Mouse (Mus musculus) limb, embryonic 15.5 days (tissue): ENCODE data around the gene Hyls1. TPM values are rescaled to one million over a fixed set of nuclear protein-coding genes. Genes with fewer than 3 reads are reported as not detected.

Experiments
- ATAC-seq: fragments of 200-750 bp; cut with Nextera tagmentation; 2 replicates; pipeline ENCODE4 v1.8.0; 2017; ENCODE audit warnings: low read depth, moderate TSS enrichment; ENCODE audit not compliant: insufficient number of reproducible peaks, low FRiP score, low TSS enrichment
- H3K27ac ChIP-seq: fragments of 300-500 bp; sonication (generic); 2 replicates; pipeline ENCODE4 v1.5.1; 2015; ENCODE audit warnings: moderate library complexity, mild to moderate bottlenecking, inconsistent platforms
- H3K27me3 ChIP-seq: fragments of 300-500 bp; sonication (generic); 2 replicates; pipeline ENCODE4 v1.6.1; 2015; ENCODE audit warnings: inconsistent platforms
- H3K36me3 ChIP-seq: fragments of 300-500 bp; sonication (generic); 2 replicates; pipeline ENCODE4 v1.6.1; 2015; ENCODE audit warnings: inconsistent platforms
- H3K4me1 ChIP-seq: fragments of 300-500 bp; sonication (generic); 2 replicates; pipeline ENCODE4 v1.6.1; 2015; ENCODE audit warnings: inconsistent platforms
- H3K4me2 ChIP-seq: fragments of 300-500 bp; sonication (generic); 2 replicates; pipeline ENCODE4 v1.6.1; 2015; ENCODE audit warnings: mild to moderate bottlenecking, inconsistent platforms
- H3K4me3 ChIP-seq: fragments of 300-500 bp; sonication (generic); 2 replicates; pipeline ENCODE4 v1.5.1; 2015; ENCODE audit warnings: mild to moderate bottlenecking, inconsistent platforms
- H3K9ac ChIP-seq: fragments of 300-500 bp; sonication (generic); 2 replicates; pipeline ENCODE4 v1.6.1; 2015; ENCODE audit warnings: inconsistent platforms
- H3K9me3 ChIP-seq: fragments of 300-500 bp; sonication (generic); 2 replicates; pipeline ENCODE4 v1.6.1; 2016; ENCODE audit warnings: inconsistent platforms
- WGBS: fragments of 180-500 bp; shearing (Covaris S2); methylation state at CpG from one replicate; pipeline ENCODE4 v1.1.7; 2015; 5-methylcytosine and 5-hydroxymethylcytosine counted together
- polyA plus RNA-seq: library from polyadenylated mRNA; unstranded; fragments of >200 nt; fragmentation: Nextera tagmentation; extraction: Ambion mirVana; gene quantifications from 2 replicates; pipeline ENCODE4 v1.2.1, GENCODE M21; 2015

Hyls1 gene
- polyA plus RNA-seq, 1 experiment from 2014 or later = 14.4 TPM

- Histone ChIP-seq H3K9ac (no peak overlapping the region), H3K4me3 (no peak overlapping the region), H3K27me3 (no peaks in the 10 kb centered on the region), H3K36me3 (no peaks in the 10 kb centered on the region), H3K4me1 (peaks cover 8% of the 10 kb centered on the region), H3K9me3 (no peaks in the 10 kb centered on the region), H3K4me2 (no peak overlapping the region), H3K27ac (no peak overlapping the region)
- WGBS = 6% methylated on average over 6 of the region's 6 CpGs
- peak; percentile 76; the same call in 1 of the 2 replicates for ATAC-seq
These were observed 28.7 kb downstream of the Hyls1 start for GRCm38 (mm10) chr9:35541488-35541887.

GRCm38 (mm10) chr9:35541024-35541423, 29.2 kb downstream of the Hyls1 start:
- H3K9me3 ChIP-seq = no peaks in the 10 kb centered on the region
- no peak overlapping the region for H3K27ac ChIP-seq
- no peak overlapping the region for H3K9ac ChIP-seq
- WGBS = 75% methylated on average over 5 of the region's 5 CpGs
- H3K4me3 ChIP-seq = no peak overlapping the region
- no peak overlapping the region for H3K4me2 ChIP-seq
- peaks cover 8% of the 10 kb centered on the region for H3K4me1 ChIP-seq
- no peak for ATAC-seq
- H3K36me3 ChIP-seq = no peaks in the 10 kb centered on the region
- H3K27me3 ChIP-seq = no peaks in the 10 kb centered on the region

GRCm38 (mm10) chr9:35539001-35539750, 31.0 kb downstream of the Hyls1 start:
- no peaks in the 10 kb centered on the region for H3K36me3 ChIP-seq
- no peak overlapping the region for H3K4me2 ChIP-seq
- H3K4me3 ChIP-seq = no peak overlapping the region
- ATAC-seq = no peak
- H3K4me1 ChIP-seq = peaks cover 15% of the 10 kb centered on the region
- no peaks in the 10 kb centered on the region for H3K9me3 ChIP-seq
- WGBS = 67% methylated on average over 13 of the region's 13 CpGs
- no peaks in the 10 kb centered on the region for H3K27me3 ChIP-seq
- H3K9ac ChIP-seq = no peak overlapping the region
- 0 out of 2 replicates have a peak overlapping the region, but pooled peaks have one; percentile 7 for H3K27ac ChIP-seq

GRCm38 (mm10) chr9:35535876-35536275, 34.3 kb downstream of the Hyls1 start:
- Histone ChIP-seq H3K36me3 (no peaks in the 10 kb centered on the region), H3K4me2 (no peak overlapping the region), H3K27ac (no peak overlapping the region), H3K4me1 (peaks cover 31% of the 10 kb centered on the region), H3K27me3 (no peaks in the 10 kb centered on the region), H3K9me3 (no peaks in the 10 kb centered on the region), H3K9ac (no peak overlapping the region), H3K4me3 (no peak overlapping the region)
- 78% methylated on average over 4 of the region's 4 CpGs for WGBS
- ATAC-seq = no peak

- peaks cover 39% of the 10 kb centered on the region for H3K4me1 ChIP-seq
- no peak overlapping the region for H3K4me3 ChIP-seq
- peak; percentile 77 for ATAC-seq
- H3K27ac ChIP-seq = peak overlapping the region; percentile 71; the same call in 1 of the 2 replicates
- no peak overlapping the region for H3K4me2 ChIP-seq
- WGBS = 3% methylated on average over 2 of the region's 2 CpGs
- no peaks in the 10 kb centered on the region for H3K36me3 ChIP-seq
- H3K27me3 ChIP-seq = no peaks in the 10 kb centered on the region
- H3K9me3 ChIP-seq = no peaks in the 10 kb centered on the region
- H3K9ac ChIP-seq = no peak overlapping the region
These were observed 35.1 kb downstream of the Hyls1 start for GRCm38 (mm10) chr9:35535110-35535509.

- ATAC-seq = peak; percentile 45; the same call in 1 of the 2 replicates
- Histone ChIP-seq H3K27ac (peak overlapping the region; percentile 75), H3K4me3 (no peak overlapping the region), H3K9ac (no peak overlapping the region), H3K27me3 (no peaks in the 10 kb centered on the region), H3K36me3 (no peaks in the 10 kb centered on the region), H3K9me3 (no peaks in the 10 kb centered on the region), H3K4me2 (no peak overlapping the region), H3K4me1 (peaks cover 45% of the 10 kb centered on the region)
- 19% methylated on average over 9 of the region's 9 CpGs for WGBS
These were observed 36.9 kb downstream of the Hyls1 start for GRCm38 (mm10) chr9:35533266-35533665.

GRCm38 (mm10) chr9:35529796-35530195, 40.4 kb downstream of the Hyls1 start:
- peak overlapping the region; percentile 77 for H3K27ac ChIP-seq
- no peaks in the 10 kb centered on the region for H3K36me3 ChIP-seq
- H3K27me3 ChIP-seq = no peaks in the 10 kb centered on the region
- H3K4me3 ChIP-seq = no peak overlapping the region
- 0% methylated on average over 1 of the region's 1 CpGs for WGBS
- no peaks in the 10 kb centered on the region for H3K9me3 ChIP-seq
- H3K4me2 ChIP-seq = peak overlapping the region; percentile 5; the same call in 1 of the 2 replicates
- H3K4me1 ChIP-seq = peaks cover 45% of the 10 kb centered on the region
- ATAC-seq = peak; percentile 59; the same call in 1 of the 2 replicates
- no peak overlapping the region for H3K9ac ChIP-seq

- Histone ChIP-seq H3K4me3 (no peak overlapping the region), H3K9ac (no peak overlapping the region), H3K9me3 (no peaks in the 10 kb centered on the region), H3K4me1 (peaks cover 50% of the 10 kb centered on the region), H3K36me3 (no peaks in the 10 kb centered on the region), H3K4me2 (no peak overlapping the region), H3K27me3 (no peaks in the 10 kb centered on the region), H3K27ac (peak overlapping the region; percentile 33)
- ATAC-seq = no peak
- WGBS = 17% methylated on average over 3 of the region's 3 CpGs
These were observed 41.1 kb downstream of the Hyls1 start for GRCm38 (mm10) chr9:35529141-35529540.

GRCm38 (mm10) chr9:35523941-35524411, 46.2 kb downstream of the Hyls1 start:
- H3K36me3 ChIP-seq = no peaks in the 10 kb centered on the region
- H3K9ac ChIP-seq = no peak overlapping the region
- H3K27me3 ChIP-seq = no peaks in the 10 kb centered on the region
- no peaks in the 10 kb centered on the region for H3K9me3 ChIP-seq
- H3K4me2 ChIP-seq = peak overlapping the region; percentile 10; the same call in 1 of the 2 replicates
- ATAC-seq = peak; percentile 77
- H3K4me1 ChIP-seq = peaks cover 43% of the 10 kb centered on the region
- WGBS = 12% methylated on average over 7 of the region's 7 CpGs
- no peak overlapping the region for H3K4me3 ChIP-seq
- H3K27ac ChIP-seq = peak overlapping the region; percentile 92

GRCm38 (mm10) chr9:35523541-35523940, 46.7 kb downstream of the Hyls1 start:
- Histone ChIP-seq H3K4me2 (peak overlapping the region; percentile 10; the same call in 1 of the 2 replicates), H3K27ac (peak overlapping the region; percentile 92), H3K9ac (no peak overlapping the region), H3K27me3 (no peaks in the 10 kb centered on the region), H3K36me3 (no peaks in the 10 kb centered on the region), H3K4me3 (no peak overlapping the region), H3K4me1 (peaks cover 40% of the 10 kb centered on the region), H3K9me3 (no peaks in the 10 kb centered on the region)
- WGBS = 24% methylated on average over 5 of the region's 5 CpGs
- ATAC-seq = peak; percentile 91

- Histone ChIP-seq H3K9ac (no peak overlapping the region), H3K36me3 (no peaks in the 10 kb centered on the region), H3K27ac (peak overlapping the region; percentile 92), H3K4me2 (no peak overlapping the region), H3K4me1 (peaks cover 36% of the 10 kb centered on the region), H3K27me3 (no peaks in the 10 kb centered on the region), H3K4me3 (no peak overlapping the region), H3K9me3 (no peaks in the 10 kb centered on the region)
- 57% methylated on average over 1 of the region's 1 CpGs for WGBS
- no peak for ATAC-seq
These were observed 47.2 kb downstream of the Hyls1 start for GRCm38 (mm10) chr9:35522821-35523515.

GRCm38 (mm10) chr9:35522241-35522640, 48.0 kb downstream of the Hyls1 start:
- H3K4me2 ChIP-seq = no peak overlapping the region

More at GRCm38 (mm10) chr9:35522241-35522640, 48.0 kb downstream of the Hyls1 start:
- Histone ChIP-seq H3K9ac (no peak overlapping the region), H3K4me1 (peaks cover 33% of the 10 kb centered on the region), H3K27ac (peak overlapping the region; percentile 92), H3K27me3 (no peaks in the 10 kb centered on the region), H3K9me3 (no peaks in the 10 kb centered on the region), H3K4me3 (no peak overlapping the region), H3K36me3 (no peaks in the 10 kb centered on the region)
- 43% methylated on average over 2 of the region's 2 CpGs for WGBS
- ATAC-seq = no peak
